Mouse (Mus musculus) thymus, postnatal 10 days (tissue): ENCODE data around the gene Jak2.

Experiments
- DNase-seq, 2 experiments: peaks; one replicate each; pipeline ENCODE4 v3.0.0; 2021; ENCODE audit warnings: low spot score in 2 of 2

The Jak2 gene

DNA sequence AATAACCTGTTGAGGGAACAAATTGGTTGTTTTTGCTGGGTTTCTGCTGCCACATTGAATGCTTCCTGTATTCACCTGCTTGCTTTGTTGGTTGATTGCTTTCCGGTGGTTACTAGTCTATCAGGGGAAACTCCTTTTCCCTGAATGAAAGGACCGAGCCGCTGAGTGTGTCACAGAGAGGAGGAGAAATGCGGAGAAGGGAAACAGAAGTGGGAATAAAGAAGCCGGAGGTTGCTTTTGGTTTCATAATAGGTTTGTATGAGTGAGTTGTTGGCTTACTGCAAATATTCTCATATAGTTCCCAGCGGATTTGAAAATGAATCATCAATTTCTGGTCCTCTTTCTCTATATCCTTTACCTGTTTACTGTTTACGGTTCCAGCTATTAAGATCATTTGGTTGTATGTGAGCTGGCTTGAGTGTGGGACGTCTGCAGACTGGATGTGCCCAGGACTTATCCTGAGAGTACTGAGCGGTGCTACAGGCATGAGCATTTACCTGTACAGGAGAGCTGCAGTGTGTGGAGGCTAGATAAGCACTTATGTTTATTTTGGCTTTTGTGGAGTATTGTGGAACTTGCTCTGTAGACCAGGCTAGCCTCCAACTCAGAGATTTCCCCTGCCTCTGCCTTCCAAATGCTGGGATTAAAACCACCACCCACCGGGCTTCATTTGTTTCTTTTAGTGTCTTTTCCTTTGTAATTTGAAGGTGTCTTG, 1.4 kb downstream of the Jak2 start:
- DNase-seq: peak in 1 of 2 experiments; percentile 26

DNA sequence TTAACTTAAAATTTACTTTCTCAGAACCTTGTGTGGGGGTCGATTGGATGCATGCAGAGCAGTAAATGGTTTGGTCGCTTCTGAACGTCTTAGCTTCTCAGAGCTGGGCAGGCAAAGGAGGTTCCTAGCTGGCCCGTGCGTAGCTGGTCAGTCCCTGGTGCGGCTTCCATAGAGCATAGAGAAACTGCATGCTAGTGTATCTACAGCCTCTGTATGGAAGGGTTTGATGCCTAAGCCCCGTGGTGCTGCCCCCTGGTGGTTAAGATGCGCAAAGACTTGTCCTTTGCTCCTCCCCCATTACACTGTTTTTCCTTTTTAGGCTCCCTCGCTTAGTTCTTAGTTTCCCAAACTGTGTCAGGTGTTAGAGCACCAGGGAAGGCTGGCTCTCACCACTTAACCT, 2.1 kb downstream of the Jak2 start:
- DNase-seq: peak; percentile 76 to 90

GRCm38 (mm10) chr19:29254671-29255070, 3.0 kb downstream of the Jak2 start:
- no peak for DNase-seq

DNA sequence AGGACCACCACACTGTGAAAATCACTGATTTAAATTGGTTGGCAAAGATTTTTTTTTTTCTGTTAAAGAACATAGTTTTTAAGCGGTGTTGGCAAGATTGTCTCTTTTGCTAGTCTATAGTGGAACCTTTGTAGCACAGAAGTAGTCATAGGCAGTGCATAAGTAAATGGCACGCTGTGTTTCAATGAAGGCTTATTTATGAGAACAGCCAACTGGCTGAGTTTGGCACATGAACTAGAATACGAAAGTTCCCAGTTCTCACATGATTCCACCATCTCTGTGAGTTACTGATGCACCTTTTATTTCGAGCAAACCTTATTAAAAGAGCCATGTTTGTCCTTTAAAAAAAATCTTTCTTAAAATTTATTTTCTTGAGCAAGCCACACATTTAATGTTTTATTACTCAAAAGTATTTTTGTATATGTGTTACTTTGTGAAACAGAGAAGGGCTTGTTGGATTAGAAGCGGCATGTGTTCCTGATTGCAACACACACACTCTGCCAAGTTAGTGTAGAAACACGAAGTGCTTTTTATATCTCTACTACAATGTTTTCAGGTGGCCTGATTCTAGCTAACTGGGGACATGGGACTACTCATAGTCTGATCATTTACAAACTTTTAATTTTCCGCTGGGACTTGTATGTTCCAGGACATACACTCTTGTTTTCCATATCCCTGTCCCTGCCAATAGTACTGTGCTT, 3.8 kb downstream of the Jak2 start:
- no peak for DNase-seq

- DNase-seq: no peak
Measured at GRCm38 (mm10) chr19:29261638-29262037, 10.0 kb downstream of the Jak2 start.

- no peak for DNase-seq
Measured at GRCm38 (mm10) chr19:29263492-29263891, 11.9 kb downstream of the Jak2 start.

- no peak for DNase-seq
Measured at GRCm38 (mm10) chr19:29265538-29265937, 13.9 kb downstream of the Jak2 start.

DNA sequence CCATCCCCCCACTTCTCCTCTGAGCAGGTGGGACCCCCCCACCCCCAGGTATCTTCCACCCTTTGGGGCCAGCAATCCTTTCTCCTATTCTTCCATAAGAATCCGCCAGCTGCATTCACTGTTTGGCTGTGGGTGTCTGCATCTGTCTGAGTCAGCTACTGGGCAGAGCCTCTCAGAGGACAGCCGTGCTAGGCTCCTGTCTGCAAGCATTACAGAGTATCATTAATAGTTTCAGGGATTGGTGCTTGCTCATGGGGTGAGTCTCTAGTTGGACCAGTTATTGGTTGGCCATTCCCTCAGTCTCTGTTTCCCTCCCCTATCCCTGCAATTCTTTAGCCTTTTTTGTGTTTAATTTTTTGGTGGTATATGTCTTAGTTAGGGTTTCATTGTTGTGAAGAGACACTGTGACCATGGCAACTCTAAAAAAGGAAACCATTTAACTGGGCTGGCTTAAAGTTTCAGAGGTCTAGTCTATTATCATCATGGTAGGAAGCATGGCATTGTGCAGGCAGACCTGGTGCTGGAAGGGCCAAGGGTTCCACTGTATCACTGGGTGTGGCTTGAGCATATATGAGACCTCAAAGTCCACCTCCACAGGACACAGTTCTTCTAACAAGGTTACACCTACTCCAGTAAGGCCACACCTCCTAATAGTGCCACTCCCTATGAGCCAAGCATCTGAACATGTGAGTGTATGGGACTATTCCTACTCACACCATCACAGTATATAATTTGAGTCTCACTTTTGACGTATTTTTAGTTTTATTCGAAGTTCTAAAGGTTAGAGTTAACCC, 15.6 kb downstream of the Jak2 start:
- DNase-seq: no peak

GRCm38 (mm10) chr19:29268788-29269321, 17.2 kb downstream of the Jak2 start:
- no peak for DNase-seq

DNA sequence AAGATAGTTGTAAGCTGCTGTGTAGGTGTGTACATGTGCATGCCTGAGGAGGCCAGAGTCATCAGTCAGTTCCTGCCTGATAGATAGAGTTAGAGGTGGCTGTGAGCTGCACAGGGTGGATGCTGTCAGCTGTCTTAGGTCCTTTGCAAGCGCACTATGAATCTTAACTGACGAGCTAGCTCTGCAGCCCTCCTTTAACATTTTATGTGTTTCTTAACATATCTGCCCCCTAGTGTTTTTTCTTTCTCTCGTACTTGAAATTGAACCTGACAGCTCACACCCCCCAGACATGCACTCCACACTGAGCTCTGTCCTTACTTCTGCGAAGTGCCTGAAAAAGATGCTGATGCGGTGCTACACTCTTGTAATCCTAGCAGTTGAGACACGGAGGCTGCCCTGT, 18.6 kb downstream of the Jak2 start:
- DNase-seq: no peak

- DNase-seq: no peak
Measured at GRCm38 (mm10) chr19:29271147-29271578, 19.5 kb downstream of the Jak2 start.

- DNase-seq: no peak
Measured at GRCm38 (mm10) chr19:29272011-29272809, 20.6 kb downstream of the Jak2 start.

DNA sequence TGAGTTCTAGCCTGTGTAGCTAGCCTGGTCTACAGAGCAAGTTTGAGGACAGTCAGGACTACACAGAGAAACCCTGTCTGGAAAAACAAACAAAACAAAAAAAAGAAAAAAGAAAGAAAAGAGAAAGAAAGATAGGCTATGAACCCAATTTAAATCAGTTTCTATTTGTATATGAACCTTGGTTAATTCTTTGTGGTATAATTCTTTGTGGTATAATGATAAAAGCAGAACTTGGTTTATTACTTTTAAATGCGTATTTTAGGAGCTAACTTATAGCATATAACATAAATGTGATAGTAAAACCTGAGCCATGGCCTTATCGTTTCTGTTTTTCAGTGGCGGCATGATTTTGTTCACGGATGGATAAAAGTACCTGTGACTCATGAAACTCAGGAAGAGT, 24.8 kb downstream of the Jak2 start:
- no peak for DNase-seq

DNA sequence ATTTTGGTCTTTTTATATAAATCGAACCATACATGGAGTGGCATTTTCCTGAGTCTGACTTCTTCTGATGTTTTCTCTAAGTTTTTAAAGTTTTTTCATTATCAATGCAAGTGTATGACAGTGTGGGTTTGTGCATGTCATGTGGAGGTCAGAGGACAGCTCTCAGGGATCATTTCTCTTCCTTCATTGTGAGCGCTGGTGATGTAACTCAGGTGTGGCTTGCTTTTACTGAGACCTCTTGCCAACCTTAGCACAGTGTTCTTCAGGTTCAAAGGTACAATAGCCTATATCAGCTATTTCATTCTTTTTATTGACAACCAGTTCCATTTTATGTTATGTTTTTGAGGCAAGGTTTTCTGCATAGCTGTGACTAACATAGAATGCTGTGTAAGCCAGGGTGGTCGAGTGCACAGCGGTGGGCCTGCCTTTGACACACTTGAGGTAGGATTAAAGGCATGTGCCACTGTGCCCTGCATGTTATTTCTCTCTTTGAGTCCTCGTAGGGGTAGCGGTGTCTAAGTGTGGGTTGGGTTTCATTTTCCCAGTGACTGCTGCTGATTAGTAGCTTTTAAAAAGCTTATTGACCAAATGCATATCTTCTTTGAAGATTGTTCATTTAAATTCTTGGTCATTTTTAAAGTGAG, 27.4 kb downstream of the Jak2 start:
- DNase-seq: no peak

- DNase-seq: no peak
Measured at GRCm38 (mm10) chr19:29285451-29285869, 33.8 kb downstream of the Jak2 start.

DNA sequence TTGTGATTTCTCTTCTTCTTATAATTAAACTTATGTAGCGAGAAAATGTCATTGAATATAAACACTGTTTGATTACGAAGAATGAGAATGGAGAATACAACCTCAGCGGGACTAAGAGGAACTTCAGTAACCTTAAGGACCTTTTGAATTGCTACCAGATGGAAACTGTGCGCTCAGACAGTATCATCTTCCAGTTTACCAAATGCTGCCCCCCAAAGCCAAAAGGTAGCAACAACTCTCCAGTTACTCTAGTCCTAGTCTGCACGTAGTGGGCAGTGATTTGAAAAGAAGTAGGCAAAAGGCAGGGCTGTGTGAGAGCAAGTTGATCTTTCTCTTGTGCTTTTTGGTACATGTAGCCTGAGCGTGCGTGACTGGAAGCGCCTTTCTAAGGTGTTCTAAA, 36.2 kb downstream of the Jak2 start:
- no peak for DNase-seq

DNA sequence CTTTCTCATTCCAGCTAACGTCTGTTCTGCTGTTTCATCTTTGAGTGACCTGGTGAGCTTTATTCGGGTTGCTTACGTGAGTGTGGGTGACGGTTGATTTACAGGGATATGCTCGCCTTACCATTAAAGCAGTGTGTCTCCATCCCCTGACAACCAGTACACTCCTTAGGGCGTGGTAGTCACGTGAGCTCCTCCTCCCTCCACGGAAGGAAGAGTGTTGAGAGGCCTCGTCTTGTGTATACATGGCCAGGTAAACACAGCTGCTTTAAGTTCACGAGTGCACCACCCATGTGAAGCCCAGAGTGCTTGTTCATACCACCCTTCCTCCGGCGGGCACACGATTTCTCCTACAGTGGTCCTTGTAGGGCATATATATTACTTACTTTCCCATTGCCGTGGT, 39.9 kb downstream of the Jak2 start:
- no peak for DNase-seq

DNA sequence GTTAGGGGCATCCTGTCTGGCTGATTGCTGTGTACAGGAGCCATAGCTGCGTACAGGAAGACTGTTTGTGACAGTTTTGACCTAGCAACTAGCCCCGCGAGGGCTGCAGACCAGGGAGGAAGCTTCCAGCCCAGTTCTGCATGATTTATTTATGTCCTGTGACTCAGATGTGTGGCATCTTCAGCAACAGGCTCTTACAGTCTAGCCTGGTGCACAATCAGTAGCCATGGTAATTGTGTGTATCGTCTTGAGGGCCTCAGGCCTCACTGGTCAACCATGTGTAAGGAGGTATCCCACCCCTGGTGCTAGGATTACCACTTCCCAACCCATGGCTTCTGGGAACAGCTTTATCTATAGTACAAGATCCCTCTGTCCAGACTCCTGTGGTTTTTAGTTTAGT, 40.9 kb downstream of the Jak2 start:
- no peak for DNase-seq

DNA sequence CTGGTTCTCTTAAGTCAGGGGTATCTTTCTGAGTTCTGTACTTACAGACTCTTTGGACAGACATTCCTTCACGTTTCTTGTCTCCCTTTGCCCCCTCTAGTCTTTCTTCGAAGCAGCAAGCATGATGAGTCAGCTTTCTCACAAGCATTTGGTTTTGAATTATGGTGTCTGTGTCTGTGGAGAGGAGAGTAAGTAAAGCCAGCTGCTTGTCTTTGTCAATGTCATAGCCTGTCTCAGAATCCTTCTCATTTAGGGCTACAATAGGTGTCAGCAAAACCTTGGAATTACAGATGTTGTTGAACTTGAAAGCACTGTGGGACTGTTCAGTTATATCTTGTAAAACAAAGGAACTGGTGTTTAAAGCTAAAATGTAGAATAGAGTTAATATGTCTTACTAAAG, 43.1 kb downstream of the Jak2 start:
- no peak for DNase-seq

GRCm38 (mm10) chr19:29296166-29296565, 44.5 kb downstream of the Jak2 start:
- DNase-seq: no peak

DNA sequence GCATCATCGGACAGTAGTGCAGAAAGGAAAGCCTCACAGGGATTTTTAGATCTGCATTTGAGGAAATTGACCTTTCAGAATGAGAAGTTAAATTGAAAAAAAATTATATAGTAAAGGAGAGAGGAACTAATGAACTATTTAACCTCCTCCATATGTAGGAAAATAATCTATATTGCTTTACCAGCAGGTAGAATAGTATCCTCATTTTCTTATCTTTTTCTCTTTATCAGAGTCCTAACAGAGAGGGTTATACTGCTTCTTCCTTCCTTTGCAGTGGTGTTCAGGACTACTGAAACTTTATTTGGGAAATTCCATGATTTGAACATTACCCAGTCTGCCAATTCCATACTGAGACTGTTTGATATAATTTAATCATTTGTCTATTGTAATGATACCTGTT, 45.7 kb downstream of the Jak2 start:
- no peak for DNase-seq
